In the genomic region with DNA sequence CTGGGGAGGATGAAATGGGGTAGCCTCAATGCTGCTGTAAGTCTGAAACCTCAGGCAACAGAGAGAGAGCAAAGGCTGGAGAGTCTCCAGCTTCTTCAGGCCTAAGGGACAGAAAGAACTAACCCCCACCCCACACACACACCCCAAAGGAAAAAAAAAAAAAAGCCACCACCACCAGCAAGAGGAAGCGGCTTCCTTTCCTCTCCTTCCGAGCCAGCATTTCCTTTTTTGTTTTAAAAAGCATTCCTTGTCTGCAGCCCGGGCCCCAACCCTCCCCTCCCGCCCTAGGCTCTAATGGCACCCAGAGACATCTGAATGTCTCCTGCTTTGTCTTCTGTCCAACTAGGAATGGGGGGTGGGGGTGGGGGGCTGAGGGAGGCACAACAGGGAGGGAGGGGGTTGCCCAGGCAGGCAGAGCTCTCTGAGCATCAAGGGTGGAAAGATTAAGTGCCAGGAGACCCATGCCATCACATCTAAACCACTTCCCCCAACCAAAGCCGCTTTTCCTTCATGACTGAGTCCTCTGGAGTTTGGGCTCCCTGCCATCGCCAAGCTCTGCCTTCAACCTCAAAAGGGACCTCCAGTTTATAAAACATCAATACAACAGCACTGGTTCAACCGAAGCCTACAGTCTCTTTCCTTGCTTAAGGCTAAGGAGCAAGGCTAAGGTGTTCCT, we compare ENCODE assay signal across 8 mouse cellular contexts. TPM values are rescaled to one million over a fixed set of nuclear protein-coding genes. Genes with fewer than 3 reads are reported as not detected.
DNase-seq lines count a peak whose midpoint lies in the region; ATAC-seq lines count a peak whose summit lies in the region.

No protein-coding gene starts in this region.

- H3K4me2 ChIP-seq in midbrain, embryonic 13.5 days (replicated peaks) = no peak overlapping the region
- no peak overlapping the region for H3K4me2 ChIP-seq in midbrain, embryonic 11.5 days
- H3K4me2 ChIP-seq in intestine, embryonic 15.5 days (replicated peaks) = peak overlapping the region; percentile 14; the same call in 1 of the 2 replicates
- no peak overlapping the region for H3K4me2 ChIP-seq in stomach, embryonic 15.5 days

- no peaks in the 10 kb centered on the region for H3K9me3 ChIP-seq in midbrain, embryonic 13.5 days
- H3K9me3 ChIP-seq in midbrain, embryonic 11.5 days (ENCODE audit: control insufficient read depth, low read length) = no peaks in the 10 kb centered on the region
- no peaks in the 10 kb centered on the region for H3K9me3 ChIP-seq in intestine, embryonic 15.5 days
- no peaks in the 10 kb centered on the region for H3K9me3 ChIP-seq in stomach, embryonic 15.5 days

- peak overlapping the region; percentile 25; the same call in 1 of the 2 replicates for H3K27ac ChIP-seq in midbrain, embryonic 13.5 days
- no peak overlapping the region for H3K27ac ChIP-seq in midbrain, embryonic 11.5 days (ENCODE audit: low read depth, low read length)
- peak overlapping the region; percentile 42 for H3K27ac ChIP-seq in intestine, embryonic 15.5 days
- peak overlapping the region; percentile 62 for H3K27ac ChIP-seq in stomach, embryonic 15.5 days

- DNase-seq in heart, adult 11 months = peak; percentile 96
- no peak for DNase-seq in heart, adult 8-10 months (ENCODE audit: low spot score)
- DNase-seq in midbrain, embryonic 11.5 days (ENCODE audit: low spot score, missing footprints) = no peak
- no peak for DNase-seq in right cerebral cortex, adult 2 months (ENCODE audit: low spot score in 2 of 2)

- no peak for ATAC-seq in midbrain, embryonic 13.5 days
- ATAC-seq in midbrain, embryonic 11.5 days (ENCODE audit: low FRiP score) = no peak
- no peak for ATAC-seq in intestine, embryonic 15.5 days
- no peak for ATAC-seq in stomach, embryonic 15.5 days (ENCODE audit: insufficient read depth, low FRiP score, low read depth)
- ATAC-seq in granulocyte monocyte progenitor cell, adult 5-6 weeks (replicated peaks; ENCODE audit: poor library complexity, severe bottlenecking) = no peak

- no peak overlapping the region for H3K9ac ChIP-seq in midbrain, embryonic 13.5 days (replicated peaks)
- no peak overlapping the region for H3K9ac ChIP-seq in midbrain, embryonic 11.5 days (ENCODE audit: low read length)
- H3K9ac ChIP-seq in intestine, embryonic 15.5 days = no peak overlapping the region
- H3K9ac ChIP-seq in stomach, embryonic 15.5 days = no peak overlapping the region

- no peaks in the 10 kb centered on the region for H3K27me3 ChIP-seq in midbrain, embryonic 13.5 days
- no peaks in the 10 kb centered on the region for H3K27me3 ChIP-seq in midbrain, embryonic 11.5 days (ENCODE audit: control insufficient read depth, insufficient read depth, low read length)
- H3K27me3 ChIP-seq in intestine, embryonic 15.5 days (replicated peaks) = no peaks in the 10 kb centered on the region
- H3K27me3 ChIP-seq in stomach, embryonic 15.5 days (replicated peaks) = no peaks in the 10 kb centered on the region

- 48% methylated on average over 7 of the region's 7 CpGs for WGBS in midbrain, embryonic 13.5 days
- 53% methylated on average over 7 of the region's 7 CpGs for WGBS in midbrain, embryonic 11.5 days
- 41% methylated on average over 7 of the region's 7 CpGs for WGBS in intestine, embryonic 15.5 days
- 32% methylated on average over 7 of the region's 7 CpGs for WGBS in stomach, embryonic 15.5 days

- no peaks in the 10 kb centered on the region for H3K36me3 ChIP-seq in midbrain, embryonic 13.5 days
- H3K36me3 ChIP-seq in midbrain, embryonic 11.5 days (ENCODE audit: control insufficient read depth, insufficient read depth, low read length) = no peaks in the 10 kb centered on the region
- H3K36me3 ChIP-seq in intestine, embryonic 15.5 days = no peaks in the 10 kb centered on the region
- no peaks in the 10 kb centered on the region for H3K36me3 ChIP-seq in stomach, embryonic 15.5 days

- H3K4me1 ChIP-seq in midbrain, embryonic 13.5 days (replicated peaks) = peaks cover 13% of the 10 kb centered on the region; the same call in 1 of the 2 replicates
- H3K4me1 ChIP-seq in midbrain, embryonic 11.5 days (ENCODE audit: control insufficient read depth, insufficient read depth, low read length) = no peaks in the 10 kb centered on the region
- peaks cover 51% of the 10 kb centered on the region for H3K4me1 ChIP-seq in intestine, embryonic 15.5 days (replicated peaks)
- H3K4me1 ChIP-seq in stomach, embryonic 15.5 days = peaks cover 22% of the 10 kb centered on the region

- H3K4me3 ChIP-seq in midbrain, embryonic 13.5 days (replicated peaks) = no peak overlapping the region
- H3K4me3 ChIP-seq in midbrain, embryonic 11.5 days (ENCODE audit: low read depth, low read length) = no peak overlapping the region
- no peak overlapping the region for H3K4me3 ChIP-seq in intestine, embryonic 15.5 days (replicated peaks)
- H3K4me3 ChIP-seq in stomach, embryonic 15.5 days (replicated peaks) = no peak overlapping the region

RNA-seq across cellular contexts. Expression of a gene that starts 10.4 kb away (rescaled TPM):
- 1 to 10 TPM; 5.9 to 8.2 (median 6.5) TPM for total RNA-seq in heart, adult 8-10 months (2022)
- 2.3 and 3.7 TPM in 2 replicates for polyA plus RNA-seq in midbrain, embryonic 13.5 days (2015; fragmentation: Nextera tagmentation; extraction: Ambion mirVana)
- polyA plus RNA-seq in midbrain, embryonic 11.5 days (2014; fragmentation: Nextera tagmentation; extraction: Ambion mirVana) = 2.4 and 3.3 TPM in 2 replicates
- 3.5 and 4.4 TPM in 2 replicates for polyA plus RNA-seq in intestine, embryonic 15.5 days (2015; fragmentation: Nextera tagmentation; extraction: Ambion mirVana)
- 2.8 and 3.2 TPM in 2 replicates for polyA plus RNA-seq in stomach, embryonic 15.5 days (2015; fragmentation: Nextera tagmentation; extraction: Ambion mirVana)
- total RNA-seq in granulocyte monocyte progenitor cell, adult 5-6 weeks (2014; fragmentation: Nextera tagmentation) = 8.1 and 19.2 TPM in 2 replicates
- total RNA-seq in granulocyte monocyte progenitor cell, adult 5-6 weeks (2017) = 5.4 and 8.2 TPM in 2 replicates
